Mouse (Mus musculus) liver, embryonic 14.5 days (tissue): ENCODE results near the gene 4930539E08Rik.

Experiments
- CTCF ChIP-seq: IDR thresholded peaks from 2 replicates; pipeline ENCODE4 v1.5.1; 2016; ENCODE audit warnings: antibody characterized with exemption, low read depth, control low read depth
- EP300 ChIP-seq: IDR thresholded peaks from 2 replicates; pipeline ENCODE4 v1.6.1; 2016; ENCODE audit warnings: antibody characterized with exemption, low read depth

DNA sequence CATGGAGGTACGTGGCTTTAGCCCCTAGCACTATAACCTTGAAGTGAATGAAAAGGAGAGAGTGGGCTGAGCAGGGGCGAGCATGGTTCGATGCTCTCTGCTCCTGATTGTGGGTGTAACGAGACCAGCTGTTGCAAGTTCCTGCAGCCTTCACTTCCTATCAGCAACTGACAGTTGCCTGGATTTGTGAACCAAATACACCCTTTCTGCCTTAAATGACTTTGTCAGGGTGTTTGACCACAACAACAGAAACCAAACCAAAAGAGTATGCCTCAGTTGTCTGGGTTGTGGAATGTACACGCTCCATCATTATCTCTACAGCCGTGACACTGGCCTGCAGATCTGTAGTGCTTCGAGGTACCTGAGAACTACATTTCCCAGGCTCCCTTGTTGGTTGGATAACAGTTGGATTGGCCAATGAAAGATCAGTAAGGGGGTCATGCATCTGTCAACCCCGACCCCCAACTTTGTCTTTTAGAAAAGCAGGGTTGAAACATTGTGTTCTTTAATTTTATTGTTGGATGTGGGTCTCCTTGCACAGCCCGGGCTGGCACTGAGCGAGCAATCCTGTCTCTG is 31.1 kb downstream of the 4930539E08Rik start:
- TF ChIP-seq CTCF (no peak), EP300 (no peak)
